ENCODE assay signal across 10 mouse cellular contexts in genomic region chr8:12192006-12192405, GRCm38 (mm10).
DNase-seq lines count a peak whose midpoint lies in the region; ATAC-seq and TF ChIP-seq lines count a peak whose summit lies in the region.
"Had no signal": no experiment of that assay in that cellular context is flagged by ENCODE, and none has a peak within 500 bp of the region (broad histone marks: within the 10 kb centered on the region; RNA-seq: fewer than 3 reads in every experiment).

No protein-coding gene starts in this region.

- TF ChIP-seq EP300 in heart, postnatal 0 days (IDR thresholded peaks at IDR 0.05; ENCODE audit: low read depth): no peak
- TF ChIP-seq EP300 in liver, postnatal 0 days (IDR thresholded peaks at IDR 0.05; ENCODE audit: low read depth): no peak

- no peak overlapping the region for H3K4me3 ChIP-seq in heart, postnatal 0 days (ENCODE audit: low read depth, low read length)
- H3K4me3 ChIP-seq in thymus, adult 2 months (ENCODE audit: control insufficient read depth, insufficient read depth, low read length): no peak overlapping the region
- no peak overlapping the region for H3K4me3 ChIP-seq in liver, postnatal 0 days (ENCODE audit: low read depth, low read length)
- no peak overlapping the region for H3K4me3 ChIP-seq in midbrain, embryonic 13.5 days (replicated peaks)
- H3K4me3 ChIP-seq: hindbrain, embryonic 15.5 days had no signal

- ATAC-seq in heart, postnatal 0 days (ENCODE audit: insufficient read depth, low read depth): no peak
- no peak for ATAC-seq in liver, postnatal 0 days
- ATAC-seq in midbrain, embryonic 13.5 days: no peak

- WGBS in heart, postnatal 0 days: 26% methylated on average over 8 of the region's 8 CpGs
- WGBS in thymus, adult 2 months: 21% methylated on average over 8 of the region's 8 CpGs
- 20% methylated on average over 8 of the region's 8 CpGs for WGBS in liver, postnatal 0 days (ENCODE audit: insufficient replicate concordance)
- 32% methylated on average over 8 of the region's 8 CpGs for WGBS in midbrain, embryonic 13.5 days

- H3K9ac ChIP-seq in heart, postnatal 0 days (replicated peaks; ENCODE audit: low read depth, low read length): no peak overlapping the region
- no peak overlapping the region for H3K9ac ChIP-seq in liver, postnatal 0 days (replicated peaks)
- no peak overlapping the region for H3K9ac ChIP-seq in midbrain, embryonic 13.5 days (replicated peaks)
- H3K9ac ChIP-seq: hindbrain, embryonic 15.5 days had no signal

- H3K9me3 ChIP-seq in heart, postnatal 0 days (replicated peaks; ENCODE audit: control insufficient read depth, low read length): no peaks in the 10 kb centered on the region
- no peaks in the 10 kb centered on the region for H3K9me3 ChIP-seq in liver, postnatal 0 days (ENCODE audit: low read length)
- H3K9me3 ChIP-seq in midbrain, embryonic 13.5 days: no peaks in the 10 kb centered on the region
- H3K9me3 ChIP-seq: hindbrain, embryonic 15.5 days had no signal

- H3K4me1 ChIP-seq in heart, postnatal 0 days (ENCODE audit: control insufficient read depth, insufficient read depth): no peaks in the 10 kb centered on the region
- H3K4me1 ChIP-seq in thymus, adult 2 months (replicated peaks; ENCODE audit: control insufficient read depth, insufficient read depth, low read length): no peaks in the 10 kb centered on the region
- no peaks in the 10 kb centered on the region for H3K4me1 ChIP-seq in liver, postnatal 0 days (ENCODE audit: insufficient read depth)
- H3K4me1 ChIP-seq in midbrain, embryonic 13.5 days (replicated peaks): peaks cover 12% of the 10 kb centered on the region; the same call in 1 of the 2 replicates

- H3K4me2 ChIP-seq in heart, postnatal 0 days (ENCODE audit: low read depth, low read length): no peak overlapping the region
- no peak overlapping the region for H3K4me2 ChIP-seq in liver, postnatal 0 days (ENCODE audit: low read depth, low read length)
- H3K4me2 ChIP-seq in midbrain, embryonic 13.5 days (replicated peaks): no peak overlapping the region
- H3K4me2 ChIP-seq: hindbrain, embryonic 15.5 days had no signal

- DNase-seq in heart, postnatal 0 days (ENCODE audit: low spot score): no peak
- DNase-seq in heart, adult 8-10 months (ENCODE audit: low spot score): no peak
- peak; percentile 15 for DNase-seq in thymus, adult 2 months
- no peak for DNase-seq in thymus, adult 18-20 months
- peak; percentile 50 for DNase-seq in liver, postnatal 0 days
- peak; percentile 13 for DNase-seq in yolk sac, embryonic 10.5 days (ENCODE audit: low spot score)
- no peak for DNase-seq in ovary, adult 18-20 months (ENCODE audit: low spot score)
- DNase-seq: right cerebral cortex, postnatal 4 days had no signal

- no peaks in the 10 kb centered on the region for H3K27me3 ChIP-seq in heart, postnatal 0 days (ENCODE audit: control insufficient read depth, insufficient read depth, low read length)
- H3K27me3 ChIP-seq in thymus, adult 2 months (ENCODE audit: control insufficient read depth, insufficient read depth, low read length): no peaks in the 10 kb centered on the region
- H3K27me3 ChIP-seq in liver, postnatal 0 days (ENCODE audit: insufficient read depth, low read length): peaks cover 3% of the 10 kb centered on the region; the same call in 1 of the 2 replicates
- peaks cover 5% of the 10 kb centered on the region for H3K27me3 ChIP-seq in midbrain, embryonic 13.5 days
- H3K27me3 ChIP-seq: hindbrain, embryonic 15.5 days had no signal

- no peaks in the 10 kb centered on the region for H3K36me3 ChIP-seq in heart, postnatal 0 days (replicated peaks; ENCODE audit: control insufficient read depth, insufficient read depth, low read length)
- H3K36me3 ChIP-seq in thymus, adult 2 months (ENCODE audit: control insufficient read depth, insufficient read depth, low read length): no peaks in the 10 kb centered on the region
- H3K36me3 ChIP-seq in liver, postnatal 0 days (replicated peaks; ENCODE audit: insufficient read depth, low read length): no peaks in the 10 kb centered on the region
- H3K36me3 ChIP-seq in midbrain, embryonic 13.5 days: no peaks in the 10 kb centered on the region
- H3K36me3 ChIP-seq: hindbrain, embryonic 15.5 days had no signal

- no peak overlapping the region for H3K27ac ChIP-seq in heart, postnatal 0 days (ENCODE audit: low read depth)
- no peak overlapping the region for H3K27ac ChIP-seq in thymus, adult 2 months (ENCODE audit: control insufficient read depth, insufficient read depth, low read length)
- H3K27ac ChIP-seq in liver, postnatal 0 days (ENCODE audit: low read depth): no peak overlapping the region
- no peak overlapping the region for H3K27ac ChIP-seq in midbrain, embryonic 13.5 days
- H3K27ac ChIP-seq: hindbrain, embryonic 15.5 days had no signal

- peak; percentile 48 for TF ChIP-seq CTCF in heart, postnatal 0 days (IDR thresholded peaks at IDR 0.05; ENCODE audit: low read depth)
- peak; percentile 61; the same call in 1 of the 2 replicates for TF ChIP-seq CTCF in thymus, adult 2 months (IDR thresholded peaks at IDR 0.05; ENCODE audit: borderline replicate concordance, control insufficient read depth, extremely low read depth, insufficient read depth, low read length, poor library complexity)
- TF ChIP-seq CTCF in liver, postnatal 0 days (IDR thresholded peaks at IDR 0.05; ENCODE audit: low read depth): peak; percentile 69

- TF ChIP-seq POLR2A in thymus, adult 2 months (IDR thresholded peaks at IDR 0.05; ENCODE audit: control insufficient read depth, extremely low read depth, insufficient read depth, low read length, poor library complexity): no peak

Comparison
In these comparisons a context has a peak if more than half of its experiments do, and no peak if none do; other contexts are left out.
1. DNase-seq: peak in thymus, adult 2 months (single experiment), liver, postnatal 0 days (single experiment) and yolk sac, embryonic 10.5 days (single experiment); none in heart, postnatal 0 days (single experiment), heart, adult 8-10 months (single experiment), thymus, adult 18-20 months (0 of 2) and ovary, adult 18-20 months (single experiment).
2. Peak in every context shown above with its lines, with median percentiles within 50 percentile points of each other: CTCF ChIP-seq.